Mouse (Mus musculus): Measurements from ENCODE around the gene RPS10-NUDT3. TPM values are rescaled to one million over a fixed set of nuclear protein-coding genes. Genes with fewer than 3 reads are reported as not detected.
"Not testable (repeated sequence)": the region's sequence is repeated elsewhere in the genome, so short reads cannot be mapped to it uniquely, and the experiment has no call there.

The RPS10-NUDT3 gene
- polyA plus RNA-seq, 1 experiment from 2014 or later: not detected

GRCm38 (mm10) chr17:27655089-27656010 lies 20.3 kb upstream of the RPS10-NUDT3 start, which contains the start of gene Pacsin1:
Gene Pacsin1 (plus strand): TSS chr17:27655509.
- H3K4me3 ChIP-seq: peak within 1 kb of the TSS; percentile 64
- no peaks in the 10 kb centered on the region for H3K36me3 ChIP-seq
- peak within 1 kb of the TSS; percentile 80 for H3K27ac ChIP-seq
- ATAC-seq (ENCODE audit: low FRiP score): peak; percentile 89
- H3K9ac ChIP-seq: peak within 1 kb of the TSS; percentile 78
- peaks cover 30% of the 10 kb centered on the region for H3K4me1 ChIP-seq (replicated peaks)
- peaks cover 21% of the 10 kb centered on the region for H3K27me3 ChIP-seq
- H3K4me2 ChIP-seq: peak within 1 kb of the TSS; percentile 76
- no peaks in the 10 kb centered on the region for H3K9me3 ChIP-seq
- 1% methylated on average over 59 of the region's 65 CpGs for WGBS

- Histone ChIP-seq H3K4me2 (no peak overlapping the region), H3K9me3 (no peaks in the 10 kb centered on the region), H3K27ac (no peak overlapping the region), H3K36me3 (no peaks in the 10 kb centered on the region), H3K9ac (no peak overlapping the region), H3K4me3 (no peak overlapping the region), H3K27me3 (peaks cover 21% of the 10 kb centered on the region), H3K4me1 (replicated peaks) (peaks cover 30% of the 10 kb centered on the region)
- no peak for ATAC-seq (ENCODE audit: low FRiP score)
- 71% methylated on average over 10 of the region's 10 CpGs for WGBS
Observed at GRCm38 (mm10) chr17:27653253-27653959, 18.4 kb upstream of the RPS10-NUDT3 start.

DNA sequence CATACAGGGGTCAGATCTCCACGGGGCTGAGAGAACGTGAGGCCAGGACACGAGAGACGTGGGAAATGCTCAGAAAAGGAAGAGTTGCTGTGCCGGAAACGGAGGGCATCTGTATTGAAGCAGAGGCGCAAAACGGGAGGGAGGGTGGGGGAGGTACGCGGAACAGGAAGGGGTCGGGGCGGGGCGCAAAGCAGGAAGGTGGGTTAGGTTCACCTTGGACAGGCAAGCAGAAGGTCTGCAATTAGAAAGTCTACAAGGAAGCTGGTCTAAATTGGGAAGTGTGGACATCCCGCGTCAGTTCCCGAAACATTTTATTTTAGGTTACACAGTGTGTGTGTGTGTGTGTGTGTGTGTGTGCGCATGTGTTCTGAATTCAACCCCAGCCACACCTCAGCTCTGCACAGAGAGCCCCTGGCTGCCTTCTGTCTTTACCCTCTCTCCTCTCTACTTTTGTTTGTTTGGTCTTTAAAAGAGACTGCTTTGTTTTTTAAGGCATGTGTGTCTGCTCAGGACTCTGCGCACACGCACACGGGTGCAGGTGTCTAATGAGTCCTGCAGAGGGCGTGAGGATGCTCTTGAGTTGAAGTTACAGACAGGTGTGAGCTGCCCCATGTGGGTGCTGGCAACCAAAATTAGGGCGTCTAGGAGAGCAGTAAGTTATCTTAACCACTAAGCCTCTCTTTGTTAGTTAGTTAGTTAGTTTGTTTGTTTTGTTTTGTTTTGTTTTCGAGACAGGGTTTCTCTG lies 17.2 kb upstream of the RPS10-NUDT3 start:
- Histone ChIP-seq H3K36me3 (no peaks in the 10 kb centered on the region), H3K27ac (no peak overlapping the region), H3K9me3 (no peaks in the 10 kb centered on the region), H3K4me1 (replicated peaks) (peaks cover 28% of the 10 kb centered on the region), H3K27me3 (peaks cover 21% of the 10 kb centered on the region), H3K9ac (peak overlapping the region; percentile 56; the same call in 1 of the 2 replicates), H3K4me2 (no peak overlapping the region), H3K4me3 (no peak overlapping the region)
- whole genome bisulfite sequencing: 86% methylated on average over 23 of the region's 23 CpGs
- ATAC-seq (ENCODE audit: low FRiP score): no peak

GRCm38 (mm10) chr17:27650586-27650985 lies 15.6 kb upstream of the RPS10-NUDT3 start:
- no peak overlapping the region for H3K9ac ChIP-seq
- no peak overlapping the region for H3K4me3 ChIP-seq
- no peak overlapping the region for H3K4me2 ChIP-seq
- H3K9me3 ChIP-seq: no peaks in the 10 kb centered on the region
- 83% methylated on average over 13 of the region's 13 CpGs for WGBS
- peaks cover 12% of the 10 kb centered on the region for H3K4me1 ChIP-seq (replicated peaks)
- H3K27ac ChIP-seq: no peak overlapping the region
- no peak for ATAC-seq (ENCODE audit: low FRiP score)
- H3K36me3 ChIP-seq: no peaks in the 10 kb centered on the region
- H3K27me3 ChIP-seq: peaks cover 11% of the 10 kb centered on the region

- no peaks in the 10 kb centered on the region for H3K9me3 ChIP-seq
- H3K4me1 ChIP-seq (replicated peaks): peaks cover 7% of the 10 kb centered on the region
- ATAC-seq (ENCODE audit: low FRiP score): no peak
- WGBS: 15% methylated on average over 12 of the region's 12 CpGs
- H3K4me2 ChIP-seq: no peak overlapping the region
- no peaks in the 10 kb centered on the region for H3K36me3 ChIP-seq
- H3K9ac ChIP-seq: no peak overlapping the region
- H3K4me3 ChIP-seq: no peak overlapping the region
- peaks cover 11% of the 10 kb centered on the region for H3K27me3 ChIP-seq
- no peak overlapping the region for H3K27ac ChIP-seq
Observed at GRCm38 (mm10) chr17:27650160-27650559, 15.1 kb upstream of the RPS10-NUDT3 start.

- no peaks in the 10 kb centered on the region for H3K36me3 ChIP-seq
- no peak overlapping the region for H3K27ac ChIP-seq
- 53% methylated on average over 7 of the region's 7 CpGs for WGBS
- peaks cover 16% of the 10 kb centered on the region for H3K4me1 ChIP-seq (replicated peaks)
- no peaks in the 10 kb centered on the region for H3K27me3 ChIP-seq
- no peak overlapping the region for H3K4me2 ChIP-seq
- no peak overlapping the region for H3K4me3 ChIP-seq
- no peak overlapping the region for H3K9ac ChIP-seq
- no peak for ATAC-seq (ENCODE audit: low FRiP score)
- no peaks in the 10 kb centered on the region for H3K9me3 ChIP-seq
Observed at GRCm38 (mm10) chr17:27645807-27646206, 10.8 kb upstream of the RPS10-NUDT3 start.

DNA sequence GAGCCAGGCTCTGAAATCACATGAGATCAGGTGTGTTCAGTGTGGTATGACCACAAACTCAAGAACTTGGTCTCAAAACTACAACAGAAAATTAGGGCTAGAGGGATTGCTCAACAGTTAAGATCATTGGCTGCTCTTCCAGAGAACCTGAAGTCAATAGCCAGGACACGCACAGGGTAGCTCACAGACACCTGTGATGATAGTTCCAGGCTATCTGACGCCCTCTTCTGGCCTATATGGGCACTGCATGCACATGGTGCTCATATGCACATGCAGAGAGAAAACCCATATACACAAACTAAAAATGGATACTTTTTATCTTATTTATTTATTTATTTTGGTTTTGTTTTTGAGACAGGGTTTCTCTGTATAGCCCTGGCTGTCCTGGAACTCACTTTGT lies 9.6 kb upstream of the RPS10-NUDT3 start:
- Histone ChIP-seq H3K4me3 (no peak overlapping the region), H3K27me3 (no peaks in the 10 kb centered on the region), H3K9ac (no peak overlapping the region), H3K4me1 (replicated peaks) (peaks cover 16% of the 10 kb centered on the region), H3K36me3 (no peaks in the 10 kb centered on the region), H3K4me2 (no peak overlapping the region), H3K27ac (no peak overlapping the region), H3K9me3 (no peaks in the 10 kb centered on the region)
- WGBS: 53% methylated on average over 2 of the region's 2 CpGs
- no peak for ATAC-seq (ENCODE audit: low FRiP score)

DNA sequence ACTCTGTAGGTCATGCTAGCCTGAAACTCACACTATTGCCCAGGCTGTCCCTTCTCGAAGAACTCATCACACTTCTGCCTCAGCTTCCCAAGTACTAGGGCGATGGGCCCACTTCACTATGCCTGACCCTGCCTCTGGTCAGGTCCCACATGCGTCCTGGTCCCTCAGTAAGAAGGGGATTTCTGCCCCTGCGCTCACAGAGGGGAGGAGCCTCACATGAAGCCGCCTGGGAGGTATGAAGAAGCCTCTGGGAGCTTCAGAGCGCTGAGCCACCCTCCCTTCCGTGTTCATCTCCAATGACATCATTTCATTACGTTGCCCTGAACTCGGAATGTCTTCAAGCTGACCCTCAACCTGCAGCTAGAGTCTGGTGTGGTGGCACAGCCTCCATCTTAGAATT lies 8.7 kb upstream of the RPS10-NUDT3 start:
- Histone ChIP-seq H3K9ac (no peak overlapping the region), H3K9me3 (no peaks in the 10 kb centered on the region), H3K4me1 (replicated peaks) (peaks cover 16% of the 10 kb centered on the region), H3K27me3 (no peaks in the 10 kb centered on the region), H3K27ac (peak overlapping the region; percentile 91), H3K4me2 (no peak overlapping the region), H3K4me3 (no peak overlapping the region), H3K36me3 (no peaks in the 10 kb centered on the region)
- WGBS: 87% methylated on average over 9 of the region's 9 CpGs
- no peak for ATAC-seq (ENCODE audit: low FRiP score)

GRCm38 (mm10) chr17:27643101-27643500 lies 8.1 kb upstream of the RPS10-NUDT3 start:
- Histone ChIP-seq H3K4me2 (peak overlapping the region; percentile 33), H3K27ac (peak overlapping the region; percentile 91), H3K9ac (peak overlapping the region; percentile 56; the same call in 1 of the 2 replicates), H3K4me3 (no peak overlapping the region), H3K9me3 (no peaks in the 10 kb centered on the region), H3K27me3 (no peaks in the 10 kb centered on the region), H3K4me1 (replicated peaks) (peaks cover 16% of the 10 kb centered on the region), H3K36me3 (no peaks in the 10 kb centered on the region)
- ATAC-seq (ENCODE audit: low FRiP score): no peak
- WGBS: 37% methylated on average over 6 of the region's 6 CpGs

DNA sequence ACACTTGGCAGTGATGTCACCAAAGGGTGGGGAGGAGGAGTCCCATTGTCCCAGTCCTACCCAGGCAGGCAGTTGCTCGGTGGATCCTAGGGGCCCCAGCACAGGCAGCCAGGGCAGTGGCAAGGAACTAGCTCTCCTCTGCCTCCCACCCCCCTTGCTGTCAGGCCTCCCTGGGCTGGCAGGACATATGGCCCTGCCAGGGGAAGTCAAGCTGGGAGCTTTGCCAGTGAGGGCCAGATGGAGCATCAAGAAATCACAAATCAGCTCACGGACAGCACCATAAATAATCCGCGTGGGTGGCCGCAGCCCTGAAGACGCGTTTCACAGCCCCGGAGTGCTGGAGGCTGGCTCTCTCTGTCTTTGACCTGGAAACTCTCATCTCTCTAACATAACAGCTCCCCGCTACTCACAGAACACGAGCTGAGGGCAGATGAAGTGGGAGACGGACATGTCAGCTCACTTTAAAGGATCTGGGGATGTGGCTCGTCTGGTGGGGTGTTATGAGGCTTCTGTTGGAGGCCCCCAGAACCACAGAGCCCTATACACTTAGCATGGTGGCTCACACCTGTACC lies 7.6 kb upstream of the RPS10-NUDT3 start:
- peaks cover 16% of the 10 kb centered on the region for H3K4me1 ChIP-seq (replicated peaks)
- H3K4me3 ChIP-seq: no peak overlapping the region
- peak overlapping the region; percentile 91 for H3K27ac ChIP-seq
- 9% methylated on average over 12 of the region's 12 CpGs for WGBS
- H3K36me3 ChIP-seq: no peaks in the 10 kb centered on the region
- peak overlapping the region; percentile 33 for H3K4me2 ChIP-seq
- H3K9me3 ChIP-seq: no peaks in the 10 kb centered on the region
- peak; percentile 78 for ATAC-seq (ENCODE audit: low FRiP score)
- peak overlapping the region; percentile 56; the same call in 1 of the 2 replicates for H3K9ac ChIP-seq
- H3K27me3 ChIP-seq: no peaks in the 10 kb centered on the region

GRCm38 (mm10) chr17:27639851-27640250 lies 4.8 kb upstream of the RPS10-NUDT3 start:
- not testable (repeated sequence) for H3K27ac ChIP-seq; H3K4me3 ChIP-seq; H3K27me3 ChIP-seq; ATAC-seq (ENCODE audit: low FRiP score); H3K36me3 ChIP-seq; H3K9me3 ChIP-seq; H3K4me2 ChIP-seq; H3K9ac ChIP-seq
- 89% methylated on average over 6 of the region's 6 CpGs for WGBS
- H3K4me1 ChIP-seq (replicated peaks): peaks cover 30% of the 10 kb centered on the region
